Mouse (Mus musculus): ENCODE measurements around the gene Ctrc.

Gene Ctrc

DNA sequence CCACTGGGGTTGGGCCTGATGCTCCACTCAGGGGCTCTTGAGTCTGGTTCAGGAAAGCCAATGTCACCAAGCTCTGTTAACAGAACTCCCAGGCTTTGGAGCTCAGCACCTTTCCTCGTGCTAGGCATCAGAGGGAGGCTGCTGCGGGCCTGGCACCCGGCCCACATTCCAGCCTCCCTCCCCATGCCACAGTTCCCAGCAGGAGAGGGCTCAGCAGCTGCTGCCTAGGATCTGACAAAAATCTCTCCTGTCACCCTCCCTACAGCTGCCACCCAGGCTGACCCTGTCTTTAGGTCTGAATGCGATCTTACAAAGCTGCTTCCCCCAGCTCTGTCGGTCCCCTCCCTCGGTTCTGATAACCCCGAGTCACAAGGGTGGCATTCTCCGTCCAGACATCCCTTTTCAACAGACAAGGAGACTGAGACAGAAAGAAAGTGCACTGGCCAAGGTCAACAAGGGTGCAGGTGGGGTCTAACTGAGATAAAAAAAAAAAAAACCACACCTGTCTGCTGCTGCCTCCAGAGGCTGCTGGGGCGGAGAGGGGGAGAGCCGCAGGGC lies 20.9 kb upstream of the Ctrc start:
- no peak for DNase-seq (ENCODE audit: low read depth, low spot score)

- no peak for DNase-seq (ENCODE audit: low read depth, low spot score)
Measured at GRCm38 (mm10) chr4:141865600-141865999, 19.4 kb upstream of the Ctrc start.

- DNase-seq (ENCODE audit: low read depth, low spot score), result no peak
Measured at GRCm38 (mm10) chr4:141865006-141865405, 18.8 kb upstream of the Ctrc start.

DNA sequence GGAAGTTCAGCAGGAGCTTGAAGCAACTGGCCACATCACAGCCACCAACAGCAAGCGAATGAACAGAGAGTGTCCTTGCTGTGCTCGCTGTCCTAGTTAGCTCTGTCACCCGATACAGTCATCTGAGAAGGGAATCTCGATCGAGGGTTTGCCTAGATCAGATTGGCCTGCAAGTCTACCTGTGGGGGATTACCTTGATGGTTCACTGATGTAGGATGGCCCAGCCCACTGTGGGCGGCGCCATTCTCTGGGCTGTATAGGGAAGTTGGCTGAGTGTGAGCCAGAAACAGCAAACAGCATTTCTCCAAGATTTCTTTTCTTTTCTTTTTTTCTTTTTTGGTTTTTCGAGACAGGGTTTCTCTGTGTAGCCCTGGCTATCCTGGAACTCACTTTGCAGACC lies 18.3 kb upstream of the Ctrc start:
- DNase-seq (ENCODE audit: low read depth, low spot score), result no peak

GRCm38 (mm10) chr4:141863726-141864280 lies 17.6 kb upstream of the Ctrc start:
- DNase-seq (ENCODE audit: low read depth, low spot score), result no peak

DNA sequence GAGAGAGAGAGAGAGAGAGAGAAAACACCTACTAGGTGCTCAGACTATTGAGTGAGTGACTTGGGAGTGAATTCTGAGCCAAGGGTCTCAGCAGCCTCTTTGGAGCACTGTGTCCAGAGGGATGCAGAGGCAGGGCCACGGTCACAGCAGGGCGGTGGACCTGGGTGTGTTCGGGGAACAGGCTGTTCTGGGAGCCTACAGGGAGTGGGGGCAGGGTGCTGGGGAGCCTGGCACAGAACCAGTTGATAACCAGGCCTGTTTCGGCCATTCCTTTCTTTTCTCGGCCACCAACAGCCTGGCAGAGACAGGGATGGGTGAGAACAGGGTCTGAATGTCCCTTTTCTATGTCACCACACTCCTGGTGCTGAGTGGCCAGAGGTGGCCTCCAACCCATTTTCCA lies 16.7 kb upstream of the Ctrc start:
- DNase-seq (ENCODE audit: low read depth, low spot score), result no peak

DNA sequence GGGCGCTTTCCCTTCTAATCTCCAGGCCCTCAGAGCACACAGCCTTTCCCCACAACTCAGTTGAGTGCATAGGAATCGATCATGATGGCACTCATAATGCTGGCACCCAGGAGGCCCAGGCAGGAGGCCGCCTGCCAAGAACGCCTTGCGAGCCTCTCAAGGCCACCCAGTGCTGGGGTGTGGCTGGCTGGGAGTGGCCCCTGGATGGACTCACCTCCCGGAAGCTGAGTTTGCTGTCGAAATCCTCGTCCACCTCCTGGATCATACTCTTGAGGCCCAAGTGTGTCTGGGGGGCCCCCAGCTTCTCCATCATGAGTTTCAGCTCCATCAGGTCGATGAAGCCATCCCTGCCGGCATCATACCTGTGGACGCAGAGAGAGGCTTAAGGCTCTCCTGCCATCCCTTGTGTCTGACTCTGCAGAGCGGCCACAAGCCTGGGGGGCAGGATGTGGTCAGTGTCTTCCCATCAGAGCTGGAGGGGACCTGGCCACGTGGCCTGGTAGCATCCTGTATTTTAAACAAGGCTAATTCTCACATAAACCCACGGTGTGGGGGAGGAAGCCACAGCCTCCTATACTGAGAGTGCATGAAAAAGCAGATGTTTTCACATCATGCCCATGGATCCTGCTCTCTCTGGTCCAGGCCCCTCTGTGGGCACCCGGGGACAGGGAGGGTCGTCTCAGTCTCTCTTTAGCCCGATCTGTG lies 15.6 kb upstream of the Ctrc start:
- peak; percentile 35 for DNase-seq (ENCODE audit: low read depth, low spot score)

DNA sequence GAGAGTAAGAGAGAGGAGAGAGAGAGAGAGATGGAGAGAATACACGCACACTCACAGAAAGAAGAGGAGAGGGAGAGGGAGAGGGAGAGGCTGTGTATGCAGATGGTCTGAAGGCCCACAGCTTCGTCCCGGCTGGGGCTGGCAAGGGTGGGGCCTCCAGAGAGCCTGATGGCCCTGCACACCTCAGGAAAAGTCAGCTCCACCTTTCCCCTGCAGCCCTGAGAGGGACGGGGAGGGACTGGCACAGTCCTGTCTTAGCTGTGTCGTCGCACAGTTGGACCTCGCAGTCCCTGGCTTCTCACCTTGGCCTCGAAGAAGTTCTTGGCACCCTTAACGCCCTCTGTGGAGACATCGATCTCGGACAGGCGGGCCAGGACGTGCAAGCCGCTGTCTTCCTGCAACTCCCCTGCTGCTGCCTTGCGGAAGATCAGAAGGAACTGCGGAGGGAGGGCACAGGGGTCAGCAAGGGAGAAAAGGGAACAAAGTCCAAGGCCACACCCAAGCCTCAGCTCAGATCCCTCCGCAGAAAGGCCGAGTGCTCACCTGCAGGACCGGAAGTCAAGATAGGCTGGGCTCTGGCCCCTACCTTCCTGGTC lies 14.2 kb upstream of the Ctrc start:
- DNase-seq (ENCODE audit: low read depth, low spot score), result no peak

GRCm38 (mm10) chr4:141859351-141859750 lies 13.2 kb upstream of the Ctrc start:
- DNase-seq (ENCODE audit: low read depth, low spot score), result no peak

GRCm38 (mm10) chr4:141858501-141858900 lies 12.3 kb upstream of the Ctrc start:
- DNase-seq (ENCODE audit: low read depth, low spot score), result no peak

DNA sequence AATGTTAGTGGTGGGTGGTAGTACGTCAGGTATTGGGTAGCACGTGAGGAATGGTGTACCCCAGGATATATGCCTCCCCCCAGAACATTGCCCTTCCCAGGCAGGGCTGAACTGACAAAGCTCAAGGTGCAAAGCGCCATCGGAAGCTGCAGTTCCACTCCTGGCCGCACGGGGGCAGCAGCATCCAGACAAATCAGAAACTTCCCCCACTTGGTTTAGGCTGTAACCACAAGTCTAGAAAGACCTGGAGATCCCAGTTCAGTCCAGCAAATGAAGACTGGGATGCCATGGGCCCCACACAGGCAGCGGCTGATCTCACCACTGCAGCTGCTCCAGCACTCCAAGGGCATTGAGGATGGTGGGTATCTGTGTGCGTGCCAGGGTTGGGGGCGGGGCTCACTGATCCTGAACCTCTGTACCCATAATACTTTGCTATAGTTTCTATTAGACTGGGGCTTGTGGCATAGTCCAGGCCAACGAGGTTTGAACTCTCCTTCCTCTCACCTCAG lies 11.3 kb upstream of the Ctrc start:
- peak; percentile 81 for DNase-seq (ENCODE audit: low read depth, low spot score)

DNA sequence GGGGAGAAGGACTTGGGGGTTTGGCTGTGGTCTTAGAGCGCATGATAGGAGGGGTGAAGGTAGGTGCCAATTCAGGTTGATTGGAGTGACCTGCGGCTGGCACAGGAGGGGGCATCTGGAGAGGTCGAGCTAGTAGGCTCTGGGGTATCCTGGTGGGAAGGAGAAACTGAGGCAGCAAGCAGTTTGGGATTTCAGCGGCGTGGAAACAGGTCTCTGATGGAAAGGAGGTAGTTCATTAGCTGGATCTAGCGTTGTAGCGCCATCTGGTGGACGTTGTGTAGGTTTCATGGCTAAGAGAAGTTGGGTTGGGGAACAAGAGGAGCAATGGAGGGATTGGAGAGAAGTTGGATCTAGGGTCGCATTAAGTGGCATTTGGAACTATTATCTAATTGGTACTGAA lies 7.3 kb upstream of the Ctrc start:
- peak; percentile 84 for DNase-seq (ENCODE audit: low read depth, low spot score)

DNA sequence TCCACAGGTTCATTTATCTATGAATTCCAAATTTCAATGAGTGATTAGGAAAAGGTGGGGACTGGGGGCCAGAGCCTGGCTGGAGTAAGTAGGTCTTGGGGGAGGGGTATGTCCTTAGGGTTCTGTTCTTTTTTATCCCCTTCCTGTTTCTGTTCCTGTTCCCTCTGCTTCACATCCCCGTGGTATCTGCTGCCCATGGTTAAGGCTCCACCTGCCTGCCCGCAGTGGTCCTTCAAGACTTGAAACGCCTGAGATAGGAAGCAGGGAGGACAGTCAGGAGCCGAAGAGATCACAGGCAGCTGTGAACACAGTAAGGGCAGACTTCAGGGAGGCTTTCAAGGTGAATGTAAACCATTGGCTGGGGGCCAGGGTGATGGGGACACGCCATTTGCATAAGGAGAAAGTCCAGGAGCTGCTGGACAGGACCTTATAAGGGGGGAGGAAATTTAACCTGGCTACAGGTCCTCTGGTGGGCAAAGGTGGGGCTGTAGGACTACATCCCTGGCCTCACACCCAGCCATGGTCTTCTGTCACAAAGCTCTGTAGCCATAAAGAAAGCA lies 11.5 kb downstream of the Ctrc start:
- DNase-seq (ENCODE audit: low read depth, low spot score), result no peak

- no peak for DNase-seq (ENCODE audit: low read depth, low spot score)
Measured at GRCm38 (mm10) chr4:141833911-141834310, 12.2 kb downstream of the Ctrc start.

DNA sequence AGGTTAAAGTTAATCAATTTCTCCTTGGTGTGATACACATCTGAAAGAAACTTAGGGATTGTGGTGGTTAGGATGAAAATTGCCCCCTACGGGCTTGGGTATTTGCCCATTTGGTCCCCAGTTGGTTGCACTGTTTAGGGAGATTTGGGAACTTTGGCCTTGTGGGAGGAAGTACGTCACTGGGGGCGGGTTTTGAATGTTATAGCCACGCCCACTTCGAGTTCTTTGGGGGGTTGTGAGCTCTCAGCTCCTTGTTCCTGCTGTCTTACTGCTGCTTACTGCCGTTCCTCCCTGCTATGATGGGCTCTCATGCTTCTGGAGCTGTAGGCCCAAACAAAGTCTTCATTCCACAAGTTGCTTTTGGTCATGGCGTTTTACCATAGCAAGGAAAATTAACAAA lies 14.8 kb downstream of the Ctrc start:
- no peak for DNase-seq (ENCODE audit: low read depth, low spot score)

GRCm38 (mm10) chr4:141830381-141830780 lies 15.8 kb downstream of the Ctrc start:
- DNase-seq (ENCODE audit: low read depth, low spot score), result no peak

GRCm38 (mm10) chr4:141828177-141828576 lies 18.0 kb downstream of the Ctrc start:
- DNase-seq (ENCODE audit: low read depth, low spot score), result no peak

- no peak for DNase-seq (ENCODE audit: low read depth, low spot score)
Measured at GRCm38 (mm10) chr4:141827401-141827800, 18.8 kb downstream of the Ctrc start.

DNA sequence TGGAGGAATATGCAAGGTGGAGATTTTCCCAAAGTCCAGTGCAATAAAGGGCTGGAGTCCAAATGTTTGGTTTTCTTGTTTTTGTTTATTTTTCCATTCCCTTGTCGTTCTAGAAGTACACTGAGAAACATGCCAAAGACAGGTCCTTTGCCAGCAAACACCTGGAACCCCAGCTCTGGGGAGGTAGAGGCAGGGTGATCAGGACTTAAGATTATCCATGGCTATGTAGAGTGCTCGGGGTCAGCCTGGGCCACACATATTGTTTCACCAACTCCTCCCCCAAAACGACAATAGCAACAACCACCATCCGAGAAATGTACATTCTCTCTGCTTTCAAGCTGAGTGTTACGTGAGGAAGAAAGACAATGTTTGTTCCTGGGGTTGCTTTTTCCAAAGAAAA lies 20.1 kb downstream of the Ctrc start, which contains the start of gene Cela2a:
TSS of gene Cela2a (minus strand) at position 101 of the 400 bp plus-strand sequence.
- DNase-seq (ENCODE audit: low read depth, low spot score), result no peak

DNA sequence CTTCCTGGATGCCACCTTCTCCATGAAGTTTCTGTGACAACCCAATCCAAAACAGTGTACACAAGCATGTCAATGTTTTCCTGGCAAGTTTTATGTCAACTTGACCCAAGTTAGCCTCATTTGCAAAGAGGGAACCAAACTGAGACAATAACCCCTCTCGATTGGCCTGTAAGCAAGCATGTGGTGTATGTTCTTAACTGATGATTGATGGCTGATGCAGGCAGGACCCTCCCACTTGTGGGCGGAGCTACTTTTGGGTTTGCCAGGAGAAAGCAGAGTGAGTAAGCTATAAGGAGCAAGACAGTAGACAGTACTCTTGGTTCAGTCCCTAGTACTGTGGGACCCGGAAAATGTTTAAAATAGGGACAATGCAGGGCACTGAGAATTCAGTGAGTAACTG lies 23.2 kb downstream of the Ctrc start:
- DNase-seq (ENCODE audit: low read depth, low spot score), result peak; percentile 31

DNA sequence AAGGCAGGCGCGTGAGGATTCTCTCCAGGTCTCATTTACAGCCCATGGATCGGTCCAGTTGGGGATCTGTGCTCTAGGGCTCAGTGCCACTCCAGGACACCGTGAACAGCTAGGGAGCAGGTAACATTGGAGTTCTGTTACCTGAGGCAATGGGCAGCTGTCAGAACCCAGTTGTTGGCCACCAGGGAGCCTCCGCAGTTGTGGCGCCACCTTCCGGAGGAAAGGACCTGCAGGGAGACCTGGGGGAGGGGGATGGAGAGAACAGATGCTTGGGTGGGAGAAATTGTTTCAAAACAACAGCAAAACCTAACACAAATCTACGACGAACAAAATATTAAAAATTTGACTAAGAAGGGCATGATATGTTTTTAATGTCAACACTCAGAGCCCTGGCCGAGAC lies 24.1 kb downstream of the Ctrc start:
- DNase-seq (ENCODE audit: low read depth, low spot score), result peak; percentile 16

DNA sequence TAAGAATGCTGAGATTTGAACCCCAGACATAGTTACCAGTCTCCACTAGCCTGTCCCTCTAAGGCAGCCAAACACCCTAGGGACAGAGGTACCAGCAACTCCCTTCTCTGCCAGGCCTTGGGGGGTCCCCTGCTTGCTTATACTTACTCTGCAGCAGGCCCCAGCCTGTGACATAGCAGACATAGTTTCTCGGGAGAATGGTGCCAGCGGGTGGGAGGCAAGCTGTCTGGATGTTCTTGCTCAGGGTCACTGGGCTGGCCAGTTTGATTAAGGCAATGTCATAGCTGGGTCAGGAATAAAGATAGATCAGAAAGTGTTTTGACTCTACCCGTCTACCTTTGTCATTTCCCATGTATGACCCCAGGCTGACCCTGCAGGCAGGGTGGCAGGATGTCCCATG lies 25.0 kb downstream of the Ctrc start:
- DNase-seq (ENCODE audit: low read depth, low spot score), result no peak
